Mouse (Mus musculus) Patski (cell line): ENCODE results near the gene Gm20388. TPM values are rescaled to one million over a fixed set of nuclear protein-coding genes. Genes with fewer than 3 reads are reported as not detected.

Source experiments
- ATAC-seq: fragments of 100-300 bp; one replicate; pipeline ENCODE4 v1.8.0; 2021
- CTCF ChIA-PET: fragments of 350-600 bp; sonication (Branson Sonifier 250); formaldehyde crosslinking; loops from one replicate; lab custom pipeline; 2022; ENCODE audit warnings: inconsistent platforms; lab: Charles Lee
- POLR2A ChIA-PET: fragments of 350-600 bp; sonication (Branson Sonifier 250); formaldehyde crosslinking; loops from one replicate; lab custom pipeline; 2022; ENCODE audit warnings: antibody characterized with exemption, inconsistent platforms; lab: Charles Lee
- DNase-seq: peaks from one replicate; pipeline ENCODE4 v3.0.0-alpha.2; 2011; ENCODE audit warnings: low read depth, low spot score
- H3K27me3 ChIP-seq: fragments of 371-371 bp; one replicate; pipeline ENCODE4 v1.5.1; 2021
- CTCF ChIP-seq: fragments of 100-300 bp; IDR thresholded peaks from one replicate; pipeline ENCODE4 v1.5.1; 2021
- in situ Hi-C: fragments of 300-500 bp; cut with MboI; formaldehyde crosslinking; loops from 3 replicates; pipeline ENCODE4 v1.11.1; 2018; ENCODE audit warnings: low pct_unique_long_range_greater_than_20kb, mixed read lengths
- polyA plus RNA-seq: library from polyadenylated mRNA; unstranded; gene quantifications from one replicate; pipeline ENCODE4 v1.2.3, GENCODE M21; 2021

The Gm20388 gene
- polyA plus RNA-seq, 1 experiment from 2014 or later = 86.7 TPM

GRCm38 (mm10) chr8:123692165-123692962 lies 3781.7 kb downstream of the Gm20388 start:
- CTCF ChIA-PET = interaction anchor here (1.3 kb wide), 1 partner anchor 64 kb away, joined by 3 read pairs; no protein-coding TSS in a partner anchor
- in situ Hi-C loops = no loop called here

GRCm38 (mm10) chr8:123696167-123696566 lies 3785.5 kb downstream of the Gm20388 start:
- ChIA-PET CTCF (interaction anchor here (1.4 kb wide), 1 partner anchor 73 kb away, joined by 3 read pairs; no protein-coding TSS in a partner anchor), POLR2A (no interaction called here)
- no peak for ATAC-seq
- in situ Hi-C loops = no loop called here
- DNase-seq = no peak
- no peaks in the 10 kb centered on the region for H3K27me3 ChIP-seq
- TF ChIP-seq CTCF = no peak

More at GRCm38 (mm10) chr8:123692165-123692962, 3781.7 kb downstream of the Gm20388 start:
- POLR2A ChIA-PET = no interaction called here
- ATAC-seq = no peak
- no peaks in the 10 kb centered on the region for H3K27me3 ChIP-seq
- no peak for TF ChIP-seq CTCF
- DNase-seq = no peak

- no peaks in the 10 kb centered on the region for H3K27me3 ChIP-seq
- ATAC-seq = no peak
- ChIA-PET POLR2A (no interaction called here), CTCF (no interaction called here)
- TF ChIP-seq CTCF = no peak
- DNase-seq = no peak
- in situ Hi-C loops = no loop called here
Observed at GRCm38 (mm10) chr8:123697329-123697728, 3786.7 kb downstream of the Gm20388 start.

GRCm38 (mm10) chr8:123700399-123701070 lies 3789.9 kb downstream of the Gm20388 start:
- CTCF ChIA-PET = no interaction called here
- in situ Hi-C loops = no loop called here
- H3K27me3 ChIP-seq = no peaks in the 10 kb centered on the region
- ATAC-seq (no peak), DNase-seq (no peak)
- POLR2A ChIA-PET = no interaction called here
- no peak for TF ChIP-seq CTCF

GRCm38 (mm10) chr8:123701952-123702587 lies 3791.4 kb downstream of the Gm20388 start:
- CTCF ChIA-PET = interaction anchor here (0.8 to 1.0 kb wide), 3 partner anchors 8 to 67 kb away, joined by 3 read pairs; no protein-coding TSS in a partner anchor
- no peak for DNase-seq
- in situ Hi-C loops = no loop called here
- ATAC-seq = no peak
- no peak for TF ChIP-seq CTCF
- H3K27me3 ChIP-seq = no peaks in the 10 kb centered on the region
- POLR2A ChIA-PET = no interaction called here

GRCm38 (mm10) chr8:123705376-123705775 lies 3794.7 kb downstream of the Gm20388 start:
- POLR2A ChIA-PET = interaction anchor here (1.0 kb wide), 1 partner anchor 50 kb away, joined by 4 read pairs; no protein-coding TSS in a partner anchor

GRCm38 (mm10) chr8:123707137-123707536 lies 3796.5 kb downstream of the Gm20388 start:
- DNase-seq (no peak), ATAC-seq (no peak)
- in situ Hi-C loops = no loop called here
- POLR2A ChIA-PET = no interaction called here
- TF ChIP-seq CTCF = no peak
- CTCF ChIA-PET = interaction anchor here (1.2 to 1.3 kb wide), 2 partner anchors 8 to 22 kb away, joined by 3 to 4 read pairs; no protein-coding TSS in a partner anchor
- no peaks in the 10 kb centered on the region for H3K27me3 ChIP-seq

More at GRCm38 (mm10) chr8:123705376-123705775, 3794.7 kb downstream of the Gm20388 start:
- no peak for TF ChIP-seq CTCF
- CTCF ChIA-PET = no interaction called here
- no peaks in the 10 kb centered on the region for H3K27me3 ChIP-seq
- ATAC-seq (no peak), DNase-seq (no peak)
- in situ Hi-C loops = no loop called here

GRCm38 (mm10) chr8:123708729-123709128 lies 3798.1 kb downstream of the Gm20388 start:
- in situ Hi-C loops = no loop called here
- no peak for TF ChIP-seq CTCF
- no peak for ATAC-seq
- POLR2A ChIA-PET = no interaction called here
- DNase-seq = no peak
- CTCF ChIA-PET = no interaction called here
- no peaks in the 10 kb centered on the region for H3K27me3 ChIP-seq

GRCm38 (mm10) chr8:123710335-123710734 lies 3799.7 kb downstream of the Gm20388 start:
- H3K27me3 ChIP-seq = no peaks in the 10 kb centered on the region
- in situ Hi-C loops = no loop called here
- POLR2A ChIA-PET = no interaction called here
- CTCF ChIA-PET = interaction anchor here (0.8 to 1.4 kb wide), 2 partner anchors 8 to 55 kb away, joined by 3 read pairs; no protein-coding TSS in a partner anchor
- ATAC-seq = no peak
- no peak for DNase-seq
- TF ChIP-seq CTCF = no peak

GRCm38 (mm10) chr8:123714451-123714850 lies 3803.8 kb downstream of the Gm20388 start:
- DNase-seq (no peak), ATAC-seq (no peak)
- in situ Hi-C loops = no loop called here
- ChIA-PET POLR2A (no interaction called here), CTCF (interaction anchor here (1.0 to 1.5 kb wide), 2 partner anchors 7 to 15 kb away, joined by 3 read pairs; no protein-coding TSS in a partner anchor)
- no peak for TF ChIP-seq CTCF
- H3K27me3 ChIP-seq = no peaks in the 10 kb centered on the region
